Mouse (Mus musculus) brown adipose tissue, adult 24 weeks (tissue): ENCODE data around the gene Fuca1. TPM values are rescaled to one million over a fixed set of nuclear protein-coding genes. Genes with fewer than 3 reads are reported as not detected.
A peak's percentile ranks its signal among the peaks of the same experiment; 100 is the strongest.

Source experiments
- H3K27ac ChIP-seq: fragments of 200-500 bp; replicated peaks from 2 replicates; pipeline ENCODE4 v1.5.1; 2012; ENCODE audit warnings: low read depth, mild to moderate bottlenecking, low read length
- H3K4me1 ChIP-seq: fragments of 200-500 bp; 2 replicates; pipeline ENCODE4 v1.6.1; 2012; ENCODE audit warnings: low read length, mixed read lengths; ENCODE audit not compliant: control insufficient read depth, insufficient read depth, insufficient read length
- H3K4me3 ChIP-seq: fragments of 200-500 bp; 2 replicates; pipeline ENCODE4 v1.5.1; 2012; ENCODE audit warnings: low read depth, mild to moderate bottlenecking, low read length, moderate library complexity; ENCODE audit not compliant: insufficient read depth
- polyA plus RNA-seq: library from polyadenylated mRNA; stranded (reverse); fragments of >200 nt; gene quantifications from 2 replicates; pipeline ENCODE4 v1.2.4, GENCODE M21; 2012; ENCODE audit not compliant: missing spikeins, insufficient read depth, insufficient read length

Fuca1 gene
- polyA plus RNA-seq, 1 experiment, result 110 TPM

DNA sequence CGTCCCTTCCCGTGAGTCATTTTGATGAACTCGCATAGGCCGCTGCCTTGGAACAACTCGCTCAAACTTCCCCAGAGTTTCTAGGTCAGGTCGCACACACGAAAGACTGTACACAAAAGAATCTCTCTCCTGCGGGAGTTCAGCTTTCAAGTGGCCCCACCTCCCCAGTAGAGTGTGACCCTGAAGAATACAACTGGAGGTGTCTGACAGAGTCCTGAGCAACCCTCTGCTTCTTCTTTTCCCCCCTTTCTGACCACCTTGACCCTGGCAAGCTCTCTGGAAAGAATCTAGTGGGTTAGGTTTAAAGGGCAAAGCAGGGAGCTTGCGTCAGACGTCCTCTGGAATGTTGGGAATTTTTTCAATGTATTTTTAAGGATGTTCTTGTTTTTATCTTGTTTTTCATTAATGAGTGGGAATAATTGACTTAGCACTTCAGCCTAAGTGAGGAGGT lies 37.1 kb upstream of the Fuca1 start:
- H3K4me1 ChIP-seq, result peaks cover 23% of the 10 kb centered on the region
- peak overlapping the region; percentile 91 for H3K27ac ChIP-seq
- H3K4me3 ChIP-seq, result no peak overlapping the region

DNA sequence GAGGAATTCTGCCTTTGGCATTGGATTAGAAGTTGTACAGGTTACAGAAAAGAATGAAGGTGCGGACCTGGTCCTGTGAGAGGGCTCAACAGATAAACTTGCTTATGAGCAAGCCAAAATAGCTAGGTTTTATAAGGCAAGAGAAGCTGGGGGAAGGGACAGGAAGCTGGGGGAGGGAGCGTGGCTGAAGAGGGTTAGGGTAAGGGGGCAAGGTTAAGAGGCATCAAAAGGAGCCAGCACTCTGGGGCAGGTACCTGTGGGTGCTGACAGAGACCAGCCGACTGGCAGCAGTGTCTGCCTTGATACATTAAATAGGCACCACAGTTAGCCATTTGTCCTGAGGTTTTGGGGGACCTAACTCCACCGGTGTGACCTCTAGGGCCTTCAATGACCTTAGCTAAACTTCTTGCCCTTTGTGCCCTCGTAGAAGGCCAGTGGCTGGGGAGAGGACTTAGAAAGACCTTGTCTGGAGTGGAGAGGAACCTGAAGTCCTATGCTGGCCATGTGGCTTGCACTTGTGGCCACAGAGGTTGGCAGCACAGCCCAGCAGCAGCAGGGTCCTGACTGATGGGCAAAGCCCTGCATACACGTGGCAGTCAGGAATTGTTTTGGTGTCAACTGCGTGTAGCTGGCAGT lies 36.5 kb upstream of the Fuca1 start:
- H3K4me3 ChIP-seq, result no peak overlapping the region
- peaks cover 23% of the 10 kb centered on the region for H3K4me1 ChIP-seq
- peak overlapping the region; percentile 91 for H3K27ac ChIP-seq

DNA sequence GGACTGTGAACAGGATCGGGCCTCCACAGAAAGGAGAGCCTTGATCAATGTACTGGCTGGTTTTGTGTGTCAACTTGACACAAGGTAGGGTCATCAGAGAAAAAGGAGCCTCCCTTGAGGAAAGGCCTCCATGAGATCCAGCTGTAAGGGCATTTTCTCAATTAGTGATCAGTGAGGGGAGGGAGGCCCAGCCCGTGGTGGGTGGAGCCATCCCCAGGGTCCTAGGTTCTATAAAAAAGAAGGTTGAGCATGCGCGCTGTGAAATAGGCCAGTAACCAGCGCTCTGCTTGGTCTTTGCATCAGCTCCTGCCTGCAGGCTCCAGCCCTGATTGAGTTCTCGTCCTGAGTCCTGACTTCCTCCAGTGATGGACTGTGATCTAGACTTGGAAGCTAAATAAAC lies 36.0 kb upstream of the Fuca1 start:
- H3K4me3 ChIP-seq, result no peak overlapping the region
- H3K4me1 ChIP-seq, result peaks cover 23% of the 10 kb centered on the region
- H3K27ac ChIP-seq, result peak overlapping the region; percentile 91

DNA sequence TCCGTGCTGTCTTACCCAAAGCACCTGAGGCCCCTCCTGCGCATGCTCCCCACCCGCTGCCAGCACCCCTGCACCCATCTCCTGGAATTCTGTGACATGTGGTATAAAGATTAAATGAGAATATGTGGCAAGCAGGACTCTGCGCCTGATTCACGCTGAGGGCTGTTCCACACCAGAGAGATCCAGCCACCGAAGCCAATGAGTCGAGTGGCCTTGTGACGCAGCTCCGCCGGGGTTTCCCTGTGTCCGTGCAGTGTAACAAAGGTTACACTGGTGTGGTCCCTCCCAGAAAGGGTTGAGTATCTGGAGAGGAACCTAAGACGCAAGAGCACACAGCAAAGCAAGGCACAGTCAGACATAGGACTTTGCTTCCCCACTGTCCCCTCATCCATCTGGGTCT lies 34.9 kb upstream of the Fuca1 start:
- Histone ChIP-seq H3K4me3 (peak overlapping the region; percentile 4; the same call in 1 of the 2 replicates), H3K27ac (peak overlapping the region; percentile 93), H3K4me1 (peaks cover 23% of the 10 kb centered on the region)

DNA sequence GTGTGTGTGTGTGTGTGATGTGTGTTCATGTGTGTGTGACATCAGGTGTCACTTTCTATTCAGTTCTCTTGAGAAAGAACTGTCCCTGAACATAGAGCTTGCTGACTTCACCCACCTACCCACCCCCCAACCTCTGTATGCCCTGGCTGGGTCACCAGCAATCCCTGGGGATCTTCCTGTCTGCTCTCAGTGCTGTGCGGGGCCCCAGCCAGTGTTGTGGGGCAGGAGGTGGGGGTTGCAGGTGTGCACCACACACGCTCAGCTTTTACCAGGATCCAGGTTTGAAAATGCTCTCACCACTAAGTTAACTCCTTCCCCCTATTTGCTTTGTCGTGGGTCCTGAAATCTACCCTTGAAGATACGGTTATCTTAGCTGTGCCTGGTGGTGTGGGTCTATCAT lies 34.4 kb upstream of the Fuca1 start:
- peaks cover 23% of the 10 kb centered on the region for H3K4me1 ChIP-seq
- 0 out of 2 replicates have a peak overlapping the region, but pooled peaks have one; percentile 4 for H3K4me3 ChIP-seq
- H3K27ac ChIP-seq, result peak overlapping the region; percentile 93

DNA sequence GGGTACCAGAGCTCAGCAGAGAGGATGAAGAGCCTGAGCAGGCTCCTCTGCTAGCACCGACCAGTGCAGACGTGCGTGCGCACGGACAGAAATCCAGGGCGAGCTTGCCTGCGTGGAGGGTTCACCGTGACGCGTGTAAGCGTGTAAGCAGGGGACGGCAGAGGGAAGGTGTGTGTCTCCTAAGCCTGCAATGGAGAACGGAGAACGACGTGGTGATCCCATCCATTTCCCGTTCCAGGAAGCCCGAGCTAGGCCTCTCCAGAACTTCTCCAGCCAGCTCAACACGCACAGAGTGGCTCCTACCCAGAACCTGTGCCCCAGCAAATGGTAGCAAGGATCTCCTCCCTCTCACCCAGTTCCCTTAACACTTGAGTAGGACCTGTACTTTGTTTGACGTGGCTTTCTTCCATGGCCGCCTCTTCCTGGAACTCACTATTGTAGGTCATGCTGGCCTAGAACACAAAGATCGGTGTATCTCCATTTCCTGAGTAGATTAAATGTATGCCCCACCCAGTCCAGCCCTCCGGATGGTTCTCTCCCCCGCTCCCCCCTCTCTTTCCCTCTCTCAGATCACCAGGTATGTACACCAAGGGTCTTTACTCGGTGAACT lies 32.0 kb upstream of the Fuca1 start:
- H3K4me3 ChIP-seq, result no peak overlapping the region
- H3K4me1 ChIP-seq, result peaks cover 17% of the 10 kb centered on the region
- peak overlapping the region; percentile 5; the same call in 1 of the 2 replicates for H3K27ac ChIP-seq

DNA sequence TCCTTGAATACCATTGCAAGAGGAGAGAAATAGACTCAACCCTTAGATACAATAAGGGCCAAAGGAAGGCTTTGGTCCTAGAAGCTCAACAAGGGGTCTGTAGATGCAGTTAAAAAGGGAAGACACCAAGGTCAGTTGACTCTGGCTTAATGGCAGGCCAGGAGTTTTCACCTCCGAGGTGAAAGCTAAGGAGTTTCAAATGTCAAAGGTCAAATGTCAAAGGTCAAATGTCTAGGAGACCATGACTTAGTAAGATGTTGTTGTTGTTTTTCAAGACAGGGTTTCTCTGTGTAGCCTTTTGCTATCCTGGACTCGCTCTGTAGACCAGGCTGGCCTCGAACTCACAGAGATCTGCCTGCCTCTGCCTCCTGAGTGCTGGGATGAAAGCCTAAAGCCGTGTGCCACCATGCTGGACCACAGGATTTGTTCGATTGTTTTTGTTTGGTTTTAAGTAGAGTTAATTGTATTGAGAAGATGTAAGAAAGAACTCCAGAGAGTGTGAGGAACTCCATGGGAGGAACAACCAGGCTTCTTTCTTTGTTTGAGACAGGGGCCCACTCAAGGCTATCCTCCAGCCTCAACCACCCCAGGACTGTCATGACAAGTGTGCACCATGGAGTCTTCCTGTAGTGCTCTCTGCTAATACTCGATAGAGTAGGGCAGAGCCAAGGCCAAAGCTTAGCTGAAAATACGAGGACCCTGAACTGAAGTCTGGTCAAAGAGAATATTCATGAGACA lies 31.2 kb upstream of the Fuca1 start:
- Histone ChIP-seq H3K4me1 (peaks cover 10% of the 10 kb centered on the region), H3K27ac (no peak overlapping the region), H3K4me3 (no peak overlapping the region)

DNA sequence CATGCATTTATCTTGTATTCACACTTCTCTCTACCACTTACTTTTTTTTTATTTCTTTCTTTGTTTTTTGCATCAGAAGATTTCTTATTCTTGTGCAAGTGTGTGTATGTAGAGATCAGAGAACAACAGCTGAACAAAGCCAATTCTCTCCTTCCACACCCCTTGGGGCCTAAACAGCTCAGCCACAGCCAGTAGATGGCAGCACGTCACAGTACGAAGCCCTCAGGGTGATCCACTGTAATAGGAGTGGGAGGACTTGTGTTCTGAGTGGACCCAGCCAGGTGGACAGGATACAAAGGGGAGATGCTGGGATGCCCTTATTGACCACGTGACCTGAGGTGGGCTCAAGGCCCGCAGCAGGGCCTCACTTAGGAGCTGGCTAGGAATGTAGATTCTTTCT lies 30.7 kb upstream of the Fuca1 start:
- Histone ChIP-seq H3K4me1 (peaks cover 9% of the 10 kb centered on the region), H3K27ac (no peak overlapping the region), H3K4me3 (no peak overlapping the region)

DNA sequence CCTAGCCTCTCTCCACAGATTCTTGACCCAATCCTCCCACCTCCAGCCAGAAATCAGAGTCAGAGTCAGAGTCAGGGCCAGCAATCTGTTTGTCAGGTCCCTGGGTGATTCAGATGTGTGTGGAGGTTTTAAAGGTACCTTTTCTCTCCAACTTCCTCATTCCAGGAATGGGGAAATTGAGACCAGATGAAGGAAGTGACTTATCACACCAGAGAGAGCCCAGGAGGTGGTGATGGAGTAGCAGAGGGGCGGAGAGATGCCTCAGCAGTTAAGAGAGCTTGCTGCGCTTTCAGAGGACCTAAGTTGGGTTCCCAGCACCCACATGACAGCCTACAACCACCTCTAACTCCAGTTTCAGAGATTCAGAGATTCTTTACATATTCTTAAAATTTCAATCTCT lies 29.0 kb upstream of the Fuca1 start:
- no peaks in the 10 kb centered on the region; the same call in 1 of the 2 replicates for H3K4me1 ChIP-seq
- H3K4me3 ChIP-seq, result no peak overlapping the region
- no peak overlapping the region for H3K27ac ChIP-seq

DNA sequence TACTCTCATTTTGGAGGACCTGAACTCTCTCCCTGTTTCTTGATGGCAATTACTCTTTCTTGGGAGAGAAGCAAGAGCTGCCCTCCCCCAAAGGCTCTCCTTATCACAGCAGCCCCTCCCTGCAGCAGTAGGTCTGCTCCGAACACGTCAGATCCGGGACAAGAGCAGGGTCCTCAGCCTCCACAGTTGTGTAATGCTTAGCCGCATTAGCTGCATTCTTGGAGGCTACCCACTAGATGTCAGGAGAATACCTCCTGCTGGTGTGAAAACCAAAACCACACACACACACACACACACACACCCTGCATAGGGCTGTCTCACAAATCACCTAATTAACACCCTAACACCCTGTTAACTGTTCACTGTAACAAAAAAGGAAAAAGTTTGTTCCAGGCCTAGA lies 27.7 kb upstream of the Fuca1 start:
- Histone ChIP-seq H3K27ac (no peak overlapping the region), H3K4me1 (no peaks in the 10 kb centered on the region; the same call in 1 of the 2 replicates), H3K4me3 (no peak overlapping the region)

DNA sequence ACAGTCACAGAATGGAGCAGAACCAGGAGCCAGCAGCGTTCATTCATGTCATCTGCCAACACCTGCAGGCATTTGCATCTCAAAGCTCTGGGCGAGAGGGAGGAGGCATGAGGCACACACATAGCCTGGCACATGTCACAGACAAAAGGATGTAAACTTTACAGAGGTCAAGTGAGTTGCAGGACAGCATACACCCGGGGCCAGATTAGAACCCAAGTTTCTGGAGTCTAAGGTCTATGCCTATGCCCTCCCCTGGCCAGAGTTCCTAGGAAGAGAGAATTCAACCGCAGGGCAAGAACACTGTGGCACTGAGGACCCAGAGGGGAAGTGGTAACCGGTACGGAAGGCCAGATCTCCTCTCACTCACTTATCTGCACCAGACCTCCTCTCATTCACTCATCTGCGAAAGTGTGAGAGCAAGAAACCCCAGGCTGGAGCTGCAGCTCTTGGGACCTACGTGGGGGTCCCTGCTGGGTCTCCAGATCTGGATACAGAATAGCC lies 25.4 kb upstream of the Fuca1 start, which contains the start of gene Cnr2:
Cnr2 (plus strand) TSS at position 324 of the 501 bp plus-strand sequence.
- Histone ChIP-seq H3K27ac (no peak within 1 kb of the TSS), H3K4me1 (peaks cover 2% of the 10 kb centered on the region; the same call in 1 of the 2 replicates), H3K4me3 (peak within 1 kb of the TSS; percentile 25; the same call in 1 of the 2 replicates)

DNA sequence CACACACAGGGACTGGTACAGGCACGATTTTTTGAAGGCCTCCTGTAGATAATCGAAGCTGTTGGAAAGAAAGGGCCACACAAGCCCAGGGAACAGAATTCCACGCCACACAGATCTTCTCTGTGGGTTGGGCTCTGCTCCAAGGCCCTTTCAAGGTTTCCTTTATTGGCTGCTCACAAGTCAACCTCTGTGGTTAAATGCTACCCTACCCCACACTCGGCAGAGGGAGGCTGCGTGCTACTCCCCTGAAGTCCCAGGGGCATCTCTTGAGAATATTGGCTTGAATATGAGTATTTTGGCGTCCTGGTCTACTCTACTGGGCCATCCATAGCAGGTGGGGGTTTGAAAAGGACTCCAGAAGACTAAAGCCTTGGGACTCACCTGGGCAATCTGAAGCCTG lies 24.4 kb upstream of the Fuca1 start:
- no peak overlapping the region for H3K27ac ChIP-seq
- no peak overlapping the region; the same call in 1 of the 2 replicates for H3K4me3 ChIP-seq
- peaks cover 2% of the 10 kb centered on the region; the same call in 1 of the 2 replicates for H3K4me1 ChIP-seq

DNA sequence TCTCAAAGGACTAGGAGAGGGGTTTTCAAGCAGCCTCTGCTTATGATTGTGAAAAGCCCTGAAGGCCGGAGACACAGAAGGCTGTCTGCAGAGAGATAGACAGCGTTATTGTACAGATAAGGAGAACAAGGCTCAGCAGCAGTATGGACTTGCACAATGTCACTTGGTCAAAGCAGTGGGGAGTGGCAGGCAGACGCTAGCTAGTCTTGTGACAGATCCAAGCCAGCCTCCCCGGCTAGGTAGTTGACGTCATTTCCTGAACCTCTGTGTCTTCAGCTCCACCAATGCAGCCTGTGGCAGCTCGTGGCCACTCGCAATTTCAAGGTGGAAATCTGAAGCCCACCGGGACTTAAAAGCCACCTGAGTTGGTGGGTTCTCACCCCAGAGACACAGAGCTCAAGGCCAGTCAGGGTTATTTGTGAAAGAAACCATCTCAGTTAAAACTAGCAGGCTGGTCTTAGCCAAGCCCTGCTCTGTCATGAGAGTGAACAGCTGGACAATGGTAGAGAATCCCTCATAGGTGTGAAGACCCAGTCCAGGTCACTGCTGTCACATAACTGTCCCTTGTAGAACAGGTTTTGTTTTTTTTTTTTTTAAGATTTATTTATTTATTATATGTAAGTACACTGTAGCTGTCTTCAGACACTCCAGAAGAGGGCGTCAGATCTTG lies 22.0 kb upstream of the Fuca1 start:
- peaks cover 2% of the 10 kb centered on the region; the same call in 1 of the 2 replicates for H3K4me1 ChIP-seq
- no peak overlapping the region for H3K4me3 ChIP-seq
- no peak overlapping the region; the same call in 1 of the 2 replicates for H3K27ac ChIP-seq

DNA sequence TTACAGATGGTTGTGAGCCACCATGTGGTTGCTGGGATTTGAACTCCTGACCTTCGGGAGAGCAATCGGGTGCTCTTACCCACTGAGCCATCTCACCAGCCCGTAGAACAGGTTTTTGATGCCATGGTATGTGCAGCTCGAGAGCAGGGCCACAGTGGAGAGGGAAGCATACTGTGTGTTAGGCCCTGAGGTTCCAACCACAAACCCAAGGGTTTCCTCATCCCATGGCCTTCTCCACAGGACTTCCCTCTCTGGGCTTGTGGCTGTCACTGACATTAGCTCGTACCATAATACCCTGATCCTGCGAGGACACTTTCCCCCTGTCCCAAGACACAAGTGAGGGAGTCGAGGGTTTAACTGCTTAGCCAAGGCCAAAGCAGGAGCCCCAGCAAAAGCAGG lies 21.5 kb upstream of the Fuca1 start:
- Histone ChIP-seq H3K4me3 (no peak overlapping the region), H3K4me1 (peaks cover 2% of the 10 kb centered on the region; the same call in 1 of the 2 replicates), H3K27ac (no peak overlapping the region)

DNA sequence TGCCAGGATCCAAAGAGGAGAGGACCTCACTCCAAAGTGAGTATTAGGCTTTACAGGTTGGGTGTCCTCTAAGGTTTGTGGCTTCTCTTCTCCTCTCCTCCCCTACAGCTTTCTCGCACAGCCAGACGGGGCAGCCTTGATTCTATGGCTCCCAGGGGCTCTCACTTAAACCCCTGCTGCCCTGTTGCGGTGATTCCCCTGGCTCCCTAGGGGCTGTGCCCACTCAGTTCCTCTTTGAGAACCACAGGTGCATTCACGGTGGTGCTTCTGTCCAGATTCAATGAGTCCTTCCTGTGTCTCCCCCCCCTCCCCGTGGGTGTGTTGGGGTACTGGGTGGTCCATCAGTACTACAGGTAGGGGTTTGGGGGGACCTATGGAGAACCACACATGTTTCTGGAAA lies 20.5 kb upstream of the Fuca1 start:
- peaks cover 2% of the 10 kb centered on the region; the same call in 1 of the 2 replicates for H3K4me1 ChIP-seq
- no peak overlapping the region for H3K4me3 ChIP-seq
- no peak overlapping the region for H3K27ac ChIP-seq
